Mouse (Mus musculus): ENCODE results near the gene Nudcd3. TPM values are rescaled to one million over a fixed set of nuclear protein-coding genes. Genes with fewer than 3 reads are reported as not detected.

Nudcd3 gene
- polyA plus RNA-seq, 1 experiment, result 67.1 TPM

DNA sequence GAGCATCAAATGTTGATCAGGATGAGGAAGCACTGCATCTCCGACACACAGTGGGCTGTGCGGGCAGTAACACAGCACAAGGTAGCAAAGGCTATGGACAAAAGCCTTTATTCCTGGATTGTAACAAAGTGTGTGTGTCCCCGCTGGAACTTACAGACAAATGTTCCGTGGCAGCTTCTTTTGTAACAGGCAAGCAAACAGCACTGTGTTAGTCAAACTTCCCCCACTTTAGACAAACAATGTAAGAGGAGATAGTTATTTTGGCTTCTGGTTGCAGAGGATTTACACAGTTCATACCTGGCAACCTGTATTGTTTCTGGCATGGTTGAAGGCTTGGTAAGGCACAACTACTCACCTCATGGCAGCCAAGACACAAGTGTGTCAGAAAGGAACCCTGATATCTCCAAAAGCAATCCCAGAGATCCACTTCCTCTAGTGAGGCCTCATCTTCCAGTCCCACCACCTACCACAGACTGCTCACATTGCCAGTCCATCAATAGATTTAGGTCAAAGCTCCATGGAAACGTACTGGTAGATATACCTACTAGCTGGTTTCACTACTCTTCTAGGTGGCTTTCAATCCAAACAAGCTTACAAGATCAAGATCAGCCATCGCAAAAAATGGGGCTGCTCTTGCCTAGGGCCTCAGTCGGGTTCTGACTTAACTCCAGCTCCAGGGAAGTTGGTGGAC is 34.7 kb downstream of the Nudcd3 start:
- Histone ChIP-seq H3ac (ENCODE audit: control insufficient read depth, insufficient read length) (no peak overlapping the region), H3K4me3 (no peak overlapping the region), H3K36me3 (ENCODE audit: control insufficient read depth, insufficient read depth) (no peaks in the 10 kb centered on the region), H3K79me2 (ENCODE audit: control insufficient read depth, insufficient read depth) (peaks cover 70% of the 10 kb centered on the region), H3K4me2 (ENCODE audit: low read depth) (no peak overlapping the region), H3K27me3 (ENCODE audit: control insufficient read depth, insufficient read depth, insufficient read length) (no peaks in the 10 kb centered on the region)
- TF ChIP-seq TCF12 (IDR thresholded peaks at IDR 0.05; ENCODE audit: insufficient read depth, poor library complexity, severe bottlenecking) (no peak), POLR2A (IDR thresholded peaks at IDR 0.05; ENCODE audit: insufficient read length, low read depth) (no peak), USF1 (IDR thresholded peaks at IDR 0.05; ENCODE audit: low read depth) (no peak), MYOG (IDR thresholded peaks at IDR 0.05; ENCODE audit: control insufficient read depth in 1 of 3, insufficient read depth in 1 of 3, insufficient read length in 2 of 3, low read depth in 2 of 3) (no peak), SRF (IDR thresholded peaks at IDR 0.05; ENCODE audit: control insufficient read depth, insufficient read length, low read depth) (no peak), MYOD1 (IDR thresholded peaks at IDR 0.05; ENCODE audit: control insufficient read depth in 1 of 3, insufficient read length in 2 of 3, low read depth in 2 of 3) (no peak), POLR2AphosphoS2 (IDR thresholded peaks at IDR 0.05; ENCODE audit: insufficient read length, low read depth) (no peak), E2F4 (IDR thresholded peaks at IDR 0.05; ENCODE audit: insufficient read depth) (no peak), REST (IDR thresholded peaks at IDR 0.05; ENCODE audit: insufficient read depth, insufficient read length) (no peak)

DNA sequence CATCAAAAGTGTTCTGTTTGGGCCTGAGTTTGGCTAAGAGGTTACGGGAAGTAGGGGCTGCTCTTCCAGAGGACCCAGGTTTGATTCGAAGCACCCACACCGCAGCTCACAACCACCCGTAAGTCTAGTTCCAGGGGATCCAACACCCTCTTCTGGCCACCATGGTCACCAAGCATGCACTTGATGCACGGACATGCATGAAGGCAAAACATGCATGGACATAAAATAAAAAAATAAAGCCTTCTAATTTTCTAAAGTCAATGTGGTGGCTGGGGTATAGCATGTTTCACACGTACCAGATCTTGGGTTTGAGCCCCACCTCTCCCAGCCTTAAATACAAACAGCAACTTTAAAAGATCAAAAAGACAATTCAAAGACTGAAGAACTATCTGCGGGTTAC is 35.4 kb downstream of the Nudcd3 start:
- TF ChIP-seq E2F4 (IDR thresholded peaks at IDR 0.05; ENCODE audit: insufficient read depth) (no peak), POLR2AphosphoS2 (IDR thresholded peaks at IDR 0.05; ENCODE audit: insufficient read length, low read depth) (no peak), REST (IDR thresholded peaks at IDR 0.05; ENCODE audit: insufficient read depth, insufficient read length) (no peak), MAX (IDR thresholded peaks at IDR 0.05; ENCODE audit: low read depth) (no peak)
- H3K36me3 ChIP-seq (ENCODE audit: control insufficient read depth, insufficient read depth), result no peaks in the 10 kb centered on the region
- H3ac ChIP-seq (ENCODE audit: control insufficient read depth, insufficient read length), result no peak overlapping the region
- H3K4me2 ChIP-seq (ENCODE audit: low read depth), result no peak overlapping the region
- H3K27me3 ChIP-seq (ENCODE audit: control insufficient read depth, insufficient read depth, insufficient read length), result no peaks in the 10 kb centered on the region
- peaks cover 65% of the 10 kb centered on the region for H3K79me2 ChIP-seq (ENCODE audit: control insufficient read depth, insufficient read depth)
- no peak overlapping the region for H3K4me3 ChIP-seq

DNA sequence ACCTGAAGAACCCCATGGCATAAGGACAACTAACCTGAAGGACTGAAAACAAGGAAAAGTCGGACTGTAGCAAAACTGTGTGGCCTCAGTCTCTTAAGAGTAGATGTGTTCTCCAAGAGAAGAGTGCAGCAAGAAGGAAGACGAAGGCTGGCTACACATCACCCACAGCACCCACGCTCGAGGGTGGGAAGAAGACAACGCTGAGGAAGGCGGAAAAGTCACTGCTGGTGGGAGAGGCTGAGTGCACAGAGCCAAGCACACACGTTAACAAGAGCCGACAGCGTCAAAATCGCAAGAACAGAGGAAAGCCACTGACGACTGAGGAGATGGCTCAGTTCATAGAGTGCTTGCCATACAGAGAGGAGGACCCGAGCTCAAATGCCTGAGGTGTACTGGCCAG is 36.5 kb downstream of the Nudcd3 start:
- no peak overlapping the region for H3ac ChIP-seq (ENCODE audit: control insufficient read depth, insufficient read length)
- TF ChIP-seq MYOD1 (IDR thresholded peaks at IDR 0.05; ENCODE audit: control insufficient read depth in 1 of 3, insufficient read length in 2 of 3, low read depth in 2 of 3) (no peak), USF1 (IDR thresholded peaks at IDR 0.05; ENCODE audit: low read depth) (no peak), MAX (IDR thresholded peaks at IDR 0.05; ENCODE audit: low read depth) (no peak), POLR2AphosphoS2 (IDR thresholded peaks at IDR 0.05; ENCODE audit: insufficient read length, low read depth) (no peak), REST (IDR thresholded peaks at IDR 0.05; ENCODE audit: insufficient read depth, insufficient read length) (no peak), MYOG (IDR thresholded peaks at IDR 0.05; ENCODE audit: control insufficient read depth in 1 of 3, insufficient read depth in 1 of 3, insufficient read length in 2 of 3, low read depth in 2 of 3) (no peak), E2F4 (IDR thresholded peaks at IDR 0.05; ENCODE audit: insufficient read depth) (no peak), SRF (IDR thresholded peaks at IDR 0.05; ENCODE audit: control insufficient read depth, insufficient read length, low read depth) (no peak), POLR2A (IDR thresholded peaks at IDR 0.05; ENCODE audit: insufficient read length, low read depth) (no peak), CEBPB (IDR thresholded peaks at IDR 0.05; ENCODE audit: insufficient read depth, poor library complexity, severe bottlenecking) (no peak), TCF12 (IDR thresholded peaks at IDR 0.05; ENCODE audit: insufficient read depth, poor library complexity, severe bottlenecking) (no peak), TCF3 (IDR thresholded peaks at IDR 0.05; ENCODE audit: insufficient read length, low read depth) (no peak)
- no peaks in the 10 kb centered on the region for H3K27me3 ChIP-seq (ENCODE audit: control insufficient read depth, insufficient read depth, insufficient read length)
- H3K36me3 ChIP-seq (ENCODE audit: control insufficient read depth, insufficient read depth), result no peaks in the 10 kb centered on the region
- H3K4me3 ChIP-seq, result no peak overlapping the region
- H3K79me2 ChIP-seq (ENCODE audit: control insufficient read depth, insufficient read depth), result peaks cover 65% of the 10 kb centered on the region
- H3K4me2 ChIP-seq (ENCODE audit: low read depth), result no peak overlapping the region

DNA sequence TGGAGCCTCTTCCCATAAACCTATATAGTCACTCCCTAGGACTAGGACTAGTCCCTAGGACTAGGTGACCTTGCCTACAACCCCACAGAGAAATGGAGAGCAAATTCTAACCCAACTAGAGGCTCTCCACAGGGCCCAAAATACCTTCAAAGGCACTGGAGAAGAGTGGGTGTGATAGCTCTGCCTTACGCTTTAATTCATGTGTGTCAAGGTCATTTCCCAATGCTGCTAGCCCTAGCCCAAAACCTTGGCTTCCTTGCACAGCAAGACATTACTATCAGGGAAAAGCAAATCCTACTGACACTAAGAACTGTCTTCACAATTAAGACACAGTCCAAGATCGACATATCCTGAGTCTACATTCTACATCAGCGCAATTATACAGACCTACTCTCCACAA is 37.2 kb downstream of the Nudcd3 start:
- Histone ChIP-seq H3K79me2 (ENCODE audit: control insufficient read depth, insufficient read depth) (peaks cover 63% of the 10 kb centered on the region), H3K27me3 (ENCODE audit: control insufficient read depth, insufficient read depth, insufficient read length) (no peaks in the 10 kb centered on the region), H3ac (ENCODE audit: control insufficient read depth, insufficient read length) (no peak overlapping the region), H3K36me3 (ENCODE audit: control insufficient read depth, insufficient read depth) (no peaks in the 10 kb centered on the region), H3K4me3 (no peak overlapping the region), H3K4me2 (ENCODE audit: low read depth) (no peak overlapping the region)
- TF ChIP-seq TCF12 (IDR thresholded peaks at IDR 0.05; ENCODE audit: insufficient read depth, poor library complexity, severe bottlenecking) (no peak), POLR2A (IDR thresholded peaks at IDR 0.05; ENCODE audit: insufficient read length, low read depth) (no peak)

DNA sequence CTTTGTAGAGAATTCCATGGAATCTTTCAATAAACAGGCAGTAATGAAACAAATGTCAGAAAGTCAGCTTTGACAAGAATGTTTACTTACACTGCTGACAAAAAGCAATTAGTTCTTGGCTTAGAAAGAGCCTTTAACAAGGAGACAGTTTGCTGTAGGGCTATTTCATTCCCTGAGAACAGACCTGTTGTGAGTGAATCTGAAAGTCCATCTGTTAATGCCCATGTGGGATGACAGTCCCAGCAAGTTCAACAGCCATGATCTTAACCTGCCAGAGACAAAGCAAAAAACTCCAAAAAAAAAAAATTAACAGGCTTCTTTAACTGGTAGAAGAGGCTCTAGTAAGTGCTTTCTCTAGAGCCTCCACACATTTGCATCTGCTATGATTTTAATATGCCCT is 38.7 kb downstream of the Nudcd3 start:
- no peaks in the 10 kb centered on the region for H3K36me3 ChIP-seq (ENCODE audit: control insufficient read depth, insufficient read depth)
- no peak for TF ChIP-seq POLR2A (IDR thresholded peaks at IDR 0.05; ENCODE audit: insufficient read length, low read depth)
- TF ChIP-seq POLR2AphosphoS2 (IDR thresholded peaks at IDR 0.05; ENCODE audit: insufficient read length, low read depth), result no peak
- no peak for TF ChIP-seq MYOD1 (IDR thresholded peaks at IDR 0.05; ENCODE audit: control insufficient read depth in 1 of 3, insufficient read length in 2 of 3, low read depth in 2 of 3)
- TF ChIP-seq SRF (IDR thresholded peaks at IDR 0.05; ENCODE audit: control insufficient read depth, insufficient read length, low read depth), result no peak
- no peak overlapping the region for H3K4me2 ChIP-seq (ENCODE audit: low read depth)
- H3K79me2 ChIP-seq (ENCODE audit: control insufficient read depth, insufficient read depth), result peaks cover 54% of the 10 kb centered on the region
- H3ac ChIP-seq (ENCODE audit: control insufficient read depth, insufficient read length), result no peak overlapping the region
- H3K4me3 ChIP-seq, result no peak overlapping the region
- no peaks in the 10 kb centered on the region for H3K27me3 ChIP-seq (ENCODE audit: control insufficient read depth, insufficient read depth, insufficient read length)

All from myocyte (in vitro differentiated cells).